Mouse (Mus musculus): ENCODE measurements around the gene Cnn3.

Gene Cnn3

GRCm38 (mm10) chr3:121489462-121490118, 63.3 kb downstream of the Cnn3 start:
- no peak for DNase-seq (ENCODE audit: low read depth, low spot score)

GRCm38 (mm10) chr3:121490941-121491340, 64.6 kb downstream of the Cnn3 start:
- DNase-seq (ENCODE audit: low read depth, low spot score): no peak

GRCm38 (mm10) chr3:121492026-121492425, 65.7 kb downstream of the Cnn3 start:
- DNase-seq (ENCODE audit: low read depth, low spot score): no peak

- DNase-seq (ENCODE audit: low read depth, low spot score): no peak
Measured at GRCm38 (mm10) chr3:121493997-121494421, 67.7 kb downstream of the Cnn3 start.

- DNase-seq (ENCODE audit: low read depth, low spot score): no peak
Measured at GRCm38 (mm10) chr3:121500225-121500624, 73.9 kb downstream of the Cnn3 start.

- DNase-seq (ENCODE audit: low read depth, low spot score): no peak
Measured at GRCm38 (mm10) chr3:121500734-121501133, 74.4 kb downstream of the Cnn3 start.

- no peak for DNase-seq (ENCODE audit: low read depth, low spot score)
Measured at GRCm38 (mm10) chr3:121504927-121505487, 78.7 kb downstream of the Cnn3 start.

GRCm38 (mm10) chr3:121506175-121506574, 79.9 kb downstream of the Cnn3 start:
- DNase-seq (ENCODE audit: low read depth, low spot score): no peak

- DNase-seq (ENCODE audit: low read depth, low spot score): no peak
Measured at GRCm38 (mm10) chr3:121506756-121507155, 80.5 kb downstream of the Cnn3 start.

GRCm38 (mm10) chr3:121507678-121508077, 81.4 kb downstream of the Cnn3 start:
- DNase-seq (ENCODE audit: low read depth, low spot score): no peak

Measured in WW6 (cell line).